Mouse (Mus musculus): ENCODE measurements around the gene Brpf3.

DNA sequence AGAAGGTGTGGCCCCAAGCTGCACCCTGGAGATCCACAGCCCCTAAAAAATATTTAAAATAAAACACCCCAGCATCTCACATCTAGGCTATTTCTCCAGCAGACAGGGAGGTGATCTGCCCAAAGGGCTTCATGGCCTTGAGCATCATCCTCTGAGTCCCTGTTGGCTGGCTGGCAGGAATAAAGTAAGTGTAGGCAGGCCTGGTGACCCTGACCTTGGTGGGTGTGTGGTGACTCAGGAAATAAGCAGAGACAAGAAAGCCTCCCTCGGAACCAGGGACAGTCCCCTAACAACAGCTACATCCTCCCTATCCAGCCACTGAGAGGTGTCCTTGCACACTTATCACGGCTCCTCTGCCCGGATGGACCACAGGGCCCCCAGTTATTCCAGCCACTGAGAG lies 20.1 kb upstream of the Brpf3 start:
- TF ChIP-seq CTCF (IDR thresholded peaks at IDR 0.05; ENCODE audit: low read depth, low read length) (no peak), GATA1 (IDR thresholded peaks at IDR 0.05; ENCODE audit: borderline replicate concordance, low read length) (no peak), TAL1 (conservative IDR thresholded peaks at IDR 0.05; ENCODE audit: low read depth, low read length) (no peak)
